Mouse (Mus musculus): ENCODE measurements at regions not wholly inside any gene's neighbourhood (a gene's known extent, or its start where the extent isn't known, plus 50 kb on each side); places are given as distances from the start of the nearest gene placed in this dataset.

DNA sequence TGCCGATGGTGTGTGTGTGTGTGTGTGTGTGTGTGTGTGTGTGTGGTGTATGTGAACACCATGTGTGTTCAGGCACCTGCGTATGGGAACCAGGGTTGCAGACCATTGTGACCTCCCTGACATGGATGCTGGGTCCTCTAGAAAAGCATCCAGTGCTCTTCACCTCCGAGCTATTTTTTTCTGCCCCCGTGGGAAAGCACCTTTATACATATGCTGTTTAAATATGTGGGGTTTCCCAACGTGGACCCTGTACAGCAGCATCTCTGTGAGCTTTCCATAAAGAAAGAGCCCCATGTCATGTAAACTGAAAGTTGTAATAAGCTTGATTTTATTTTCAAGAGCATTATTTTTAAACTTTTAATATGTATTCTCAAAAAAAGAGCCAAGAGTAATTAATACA is 126.6 kb downstream of the Cyp26a1 start:
- no peak for ATAC-seq
- Histone ChIP-seq H3K4me3 (ENCODE audit: low read depth, low read length) (no peak overlapping the region), H3K9ac (ENCODE audit: low read depth, low read length) (no peak overlapping the region), H3K27me3 (replicated peaks; ENCODE audit: control insufficient read depth, insufficient read depth, low read length) (no peaks in the 10 kb centered on the region), H3K9me3 (ENCODE audit: control insufficient read depth) (no peaks in the 10 kb centered on the region), H3K27ac (ENCODE audit: low read depth, low read length) (no peak overlapping the region), H3K36me3 (ENCODE audit: control insufficient read depth, insufficient read depth) (no peaks in the 10 kb centered on the region), H3K4me1 (replicated peaks; ENCODE audit: control insufficient read depth, insufficient read depth, low read length) (no peaks in the 10 kb centered on the region), H3K4me2 (replicated peaks; ENCODE audit: low read depth) (no peak overlapping the region)
- TF ChIP-seq CTCF (IDR thresholded peaks at IDR 0.05; ENCODE audit: low read depth): no peak
- 78% methylated on average over 5 of the region's 5 CpGs for WGBS

DNA sequence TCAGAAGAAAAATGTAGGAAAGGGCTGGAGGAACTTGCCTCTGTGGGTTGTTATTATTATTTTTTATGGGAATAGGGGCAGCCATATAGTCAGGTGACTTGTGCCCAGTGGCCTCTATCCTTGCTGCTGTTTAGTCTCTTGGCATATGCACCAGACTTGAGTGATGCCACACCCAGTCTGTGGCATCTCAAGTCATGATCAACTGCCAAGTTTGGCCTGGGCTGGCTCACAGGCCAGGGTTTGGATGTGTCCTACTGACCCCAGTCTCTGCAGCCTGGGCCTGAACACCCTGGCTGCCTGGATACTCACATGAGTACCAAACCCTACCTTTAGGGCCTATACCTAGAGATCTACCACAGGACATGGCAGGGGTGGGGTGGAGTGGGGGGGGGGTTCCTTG is 133.8 kb downstream of the Cyp26a1 start:
- Histone ChIP-seq H3K4me3 (ENCODE audit: low read depth, low read length) (no peak overlapping the region), H3K4me2 (replicated peaks; ENCODE audit: low read depth) (no peak overlapping the region), H3K4me1 (replicated peaks; ENCODE audit: control insufficient read depth, insufficient read depth, low read length) (no peaks in the 10 kb centered on the region), H3K9me3 (ENCODE audit: control insufficient read depth) (no peaks in the 10 kb centered on the region), H3K36me3 (ENCODE audit: control insufficient read depth, insufficient read depth) (no peaks in the 10 kb centered on the region), H3K9ac (ENCODE audit: low read depth, low read length) (no peak overlapping the region), H3K27ac (ENCODE audit: low read depth, low read length) (no peak overlapping the region), H3K27me3 (replicated peaks; ENCODE audit: control insufficient read depth, insufficient read depth, low read length) (no peaks in the 10 kb centered on the region)
- TF ChIP-seq CTCF (IDR thresholded peaks at IDR 0.05; ENCODE audit: low read depth): no peak
- no peak for ATAC-seq

DNA sequence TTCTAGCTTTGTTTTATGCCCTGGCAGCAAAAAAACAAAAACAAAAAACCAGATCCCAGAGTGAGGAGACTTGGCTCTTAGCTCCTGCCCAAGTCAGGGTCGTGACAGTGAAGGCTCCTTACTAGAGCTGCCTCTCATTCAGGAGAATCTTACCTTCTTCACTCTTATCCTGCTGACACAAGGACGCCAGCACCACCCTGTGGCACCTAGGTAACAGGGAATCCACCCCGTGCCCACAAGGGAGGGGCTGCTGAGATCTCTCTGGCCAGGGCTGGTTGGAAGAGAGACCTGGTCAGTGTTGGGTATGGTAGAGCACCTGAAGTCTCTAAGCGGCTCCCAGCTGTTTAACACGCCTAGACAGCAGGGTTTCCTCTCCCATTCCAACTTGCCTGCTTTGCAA is 139.3 kb downstream of the Cyp26a1 start:
- 47% methylated on average over 5 of the region's 5 CpGs for WGBS
- Histone ChIP-seq H3K4me2 (replicated peaks; ENCODE audit: low read depth) (no peak overlapping the region), H3K4me3 (ENCODE audit: low read depth, low read length) (no peak overlapping the region), H3K9ac (ENCODE audit: low read depth, low read length) (no peak overlapping the region), H3K27me3 (replicated peaks; ENCODE audit: control insufficient read depth, insufficient read depth, low read length) (no peaks in the 10 kb centered on the region), H3K27ac (ENCODE audit: low read depth, low read length) (no peak overlapping the region), H3K4me1 (replicated peaks; ENCODE audit: control insufficient read depth, insufficient read depth, low read length) (no peaks in the 10 kb centered on the region), H3K36me3 (ENCODE audit: control insufficient read depth, insufficient read depth) (no peaks in the 10 kb centered on the region), H3K9me3 (ENCODE audit: control insufficient read depth) (no peaks in the 10 kb centered on the region)
- ATAC-seq: no peak
- TF ChIP-seq CTCF (IDR thresholded peaks at IDR 0.05; ENCODE audit: low read depth): peak; percentile 45
